Mouse (Mus musculus) hindbrain, embryonic 13.5 days (tissue): Measurements from ENCODE around the gene Prss46. TPM values are rescaled to one million over a fixed set of nuclear protein-coding genes. Genes with fewer than 3 reads are reported as not detected.

ENCODE experiments used
- ATAC-seq: fragments of 200-750 bp; cut with Nextera tagmentation; 2 replicates; pipeline ENCODE4 v1.8.0; 2017; ENCODE audit warnings: moderate TSS enrichment; ENCODE audit not compliant: low FRiP score
- H3K27ac ChIP-seq: fragments of 300-500 bp; sonication (generic); 2 replicates; pipeline ENCODE4 v1.5.1; 2015; ENCODE audit warnings: inconsistent platforms, mild to moderate bottlenecking, moderate library complexity
- H3K27me3 ChIP-seq: fragments of 300-500 bp; sonication (generic); 2 replicates; pipeline ENCODE4 v1.6.1; 2015; ENCODE audit warnings: mild to moderate bottlenecking, inconsistent platforms
- H3K36me3 ChIP-seq: fragments of 300-500 bp; sonication (generic); 2 replicates; pipeline ENCODE4 v1.6.1; 2015; ENCODE audit warnings: mild to moderate bottlenecking, inconsistent platforms
- H3K4me1 ChIP-seq: fragments of 300-500 bp; sonication (generic); replicated peaks from 2 replicates; pipeline ENCODE4 v1.6.1; 2015; ENCODE audit warnings: inconsistent platforms
- H3K4me2 ChIP-seq: fragments of 300-500 bp; sonication (generic); 2 replicates; pipeline ENCODE4 v1.6.1; 2015; ENCODE audit warnings: inconsistent platforms, mild to moderate bottlenecking, moderate library complexity
- H3K4me3 ChIP-seq: fragments of 300-500 bp; sonication (generic); 2 replicates; pipeline ENCODE4 v1.5.1; 2015; ENCODE audit warnings: mild to moderate bottlenecking, inconsistent platforms
- H3K9ac ChIP-seq: fragments of 300-500 bp; sonication (generic); 2 replicates; pipeline ENCODE4 v1.6.1; 2015; ENCODE audit warnings: mild to moderate bottlenecking, inconsistent platforms
- H3K9me3 ChIP-seq: fragments of 300-500 bp; sonication (generic); 2 replicates; pipeline ENCODE4 v1.6.1; 2016; ENCODE audit warnings: inconsistent platforms
- WGBS: fragments of 180-500 bp; shearing (Covaris S2); methylation state at CpG from one replicate; pipeline ENCODE4 v1.1.7; 2015; 5-methylcytosine and 5-hydroxymethylcytosine counted together
- polyA plus RNA-seq: library from polyadenylated mRNA; unstranded; fragments of >200 nt; fragmentation: Nextera tagmentation; extraction: Ambion mirVana; gene quantifications from 2 replicates; pipeline ENCODE4 v1.2.1, GENCODE M21; 2015

Prss46 gene
- polyA plus RNA-seq, 1 experiment from 2014 or later = not detected

- H3K36me3 ChIP-seq = no peaks in the 10 kb centered on the region
- H3K9ac ChIP-seq = peak overlapping the region; percentile 71
- H3K27ac ChIP-seq = peak overlapping the region; percentile 66
- H3K4me2 ChIP-seq = peak overlapping the region; percentile 60
- ATAC-seq = peak; percentile 70
- H3K4me3 ChIP-seq = peak overlapping the region; percentile 38
- H3K4me1 ChIP-seq = peaks cover 24% of the 10 kb centered on the region
- WGBS = 6% methylated on average over 40 of the region's 40 CpGs
- peaks cover 53% of the 10 kb centered on the region for H3K27me3 ChIP-seq
- no peaks in the 10 kb centered on the region for H3K9me3 ChIP-seq
Observed at GRCm38 (mm10) chr9:110873681-110874659, 29.7 kb downstream of the Prss46 start.

GRCm38 (mm10) chr9:110874660-110875191 lies 30.4 kb downstream of the Prss46 start:
- H3K9ac ChIP-seq = 0 out of 2 replicates have a peak overlapping the region, but pooled peaks have one; percentile 2
- WGBS = 8% methylated on average over 3 of the region's 3 CpGs

DNA sequence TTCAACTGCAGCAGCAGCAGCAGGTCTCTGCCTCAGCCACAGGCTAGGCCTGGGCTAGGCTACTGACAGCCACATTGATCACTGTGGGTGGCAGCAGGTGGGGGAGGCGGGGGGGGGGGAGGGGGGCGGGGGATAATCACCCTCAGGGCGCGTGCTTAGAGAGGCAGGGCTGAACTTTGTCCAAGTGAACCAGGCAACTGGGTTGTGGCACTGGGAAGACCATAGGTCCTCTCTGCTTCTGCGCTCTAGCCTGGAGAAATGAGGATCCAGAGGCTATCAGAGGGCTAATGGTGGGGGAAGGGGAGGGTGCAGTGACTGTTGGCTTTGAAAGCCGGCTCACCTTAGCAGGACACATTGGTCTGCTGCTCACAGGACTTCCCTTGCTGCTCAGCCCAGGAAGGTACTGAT lies 31.0 kb downstream of the Prss46 start:
- H3K4me1 ChIP-seq = peaks cover 37% of the 10 kb centered on the region
- H3K4me3 ChIP-seq = no peak overlapping the region
- H3K36me3 ChIP-seq = no peaks in the 10 kb centered on the region
- 0 out of 2 replicates have a peak overlapping the region, but pooled peaks have one; percentile 2 for H3K9ac ChIP-seq
- no peaks in the 10 kb centered on the region for H3K9me3 ChIP-seq
- no peak overlapping the region for H3K4me2 ChIP-seq
- H3K27me3 ChIP-seq = peaks cover 66% of the 10 kb centered on the region
- 18% methylated on average over 4 of the region's 6 CpGs for WGBS
- peak overlapping the region; percentile 66 for H3K27ac ChIP-seq
- peak; percentile 23 for ATAC-seq

More at GRCm38 (mm10) chr9:110874660-110875191, 30.4 kb downstream of the Prss46 start:
- peak; percentile 59 for ATAC-seq
- Histone ChIP-seq H3K9me3 (no peaks in the 10 kb centered on the region), H3K4me1 (peaks cover 32% of the 10 kb centered on the region), H3K4me3 (no peak overlapping the region), H3K27ac (peak overlapping the region; percentile 66), H3K36me3 (no peaks in the 10 kb centered on the region), H3K27me3 (peaks cover 61% of the 10 kb centered on the region), H3K4me2 (peak overlapping the region; percentile 60; the same call in 1 of the 2 replicates)

GRCm38 (mm10) chr9:110877353-110877752 lies 33.0 kb downstream of the Prss46 start:
- 95% methylated on average over 1 of the region's 1 CpGs for WGBS
- Histone ChIP-seq H3K9me3 (no peaks in the 10 kb centered on the region), H3K27ac (no peak overlapping the region), H3K4me3 (no peak overlapping the region), H3K4me2 (no peak overlapping the region), H3K4me1 (peaks cover 44% of the 10 kb centered on the region), H3K9ac (no peak overlapping the region), H3K27me3 (peaks cover 77% of the 10 kb centered on the region), H3K36me3 (no peaks in the 10 kb centered on the region)
- no peak for ATAC-seq

DNA sequence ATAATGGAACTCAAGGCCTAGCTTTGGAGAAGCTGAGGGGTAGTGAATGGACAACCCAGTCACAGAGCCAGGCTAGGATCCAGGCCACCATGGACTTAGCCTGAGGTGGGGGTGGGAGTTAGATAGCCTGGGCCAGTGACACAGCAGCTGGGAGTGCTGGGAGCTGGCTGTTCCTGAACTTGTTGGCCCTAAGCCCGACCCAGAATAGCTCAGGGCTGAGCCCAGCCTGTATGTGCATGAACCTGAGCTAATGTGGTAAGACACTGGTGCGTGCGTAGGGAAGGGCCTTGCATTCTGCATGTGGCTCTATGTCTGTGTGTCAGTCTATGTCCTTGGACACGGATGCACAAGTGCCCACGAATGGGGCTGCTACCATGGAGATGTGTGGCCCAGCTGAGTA lies 33.6 kb downstream of the Prss46 start:
- peaks cover 44% of the 10 kb centered on the region for H3K4me1 ChIP-seq
- no peaks in the 10 kb centered on the region for H3K36me3 ChIP-seq
- peaks cover 75% of the 10 kb centered on the region for H3K27me3 ChIP-seq
- 88% methylated on average over 5 of the region's 5 CpGs for whole genome bisulfite sequencing
- no peak overlapping the region for H3K27ac ChIP-seq
- H3K4me3 ChIP-seq = no peak overlapping the region
- no peaks in the 10 kb centered on the region for H3K9me3 ChIP-seq
- H3K4me2 ChIP-seq = no peak overlapping the region
- no peak overlapping the region for H3K9ac ChIP-seq
- ATAC-seq = no peak

DNA sequence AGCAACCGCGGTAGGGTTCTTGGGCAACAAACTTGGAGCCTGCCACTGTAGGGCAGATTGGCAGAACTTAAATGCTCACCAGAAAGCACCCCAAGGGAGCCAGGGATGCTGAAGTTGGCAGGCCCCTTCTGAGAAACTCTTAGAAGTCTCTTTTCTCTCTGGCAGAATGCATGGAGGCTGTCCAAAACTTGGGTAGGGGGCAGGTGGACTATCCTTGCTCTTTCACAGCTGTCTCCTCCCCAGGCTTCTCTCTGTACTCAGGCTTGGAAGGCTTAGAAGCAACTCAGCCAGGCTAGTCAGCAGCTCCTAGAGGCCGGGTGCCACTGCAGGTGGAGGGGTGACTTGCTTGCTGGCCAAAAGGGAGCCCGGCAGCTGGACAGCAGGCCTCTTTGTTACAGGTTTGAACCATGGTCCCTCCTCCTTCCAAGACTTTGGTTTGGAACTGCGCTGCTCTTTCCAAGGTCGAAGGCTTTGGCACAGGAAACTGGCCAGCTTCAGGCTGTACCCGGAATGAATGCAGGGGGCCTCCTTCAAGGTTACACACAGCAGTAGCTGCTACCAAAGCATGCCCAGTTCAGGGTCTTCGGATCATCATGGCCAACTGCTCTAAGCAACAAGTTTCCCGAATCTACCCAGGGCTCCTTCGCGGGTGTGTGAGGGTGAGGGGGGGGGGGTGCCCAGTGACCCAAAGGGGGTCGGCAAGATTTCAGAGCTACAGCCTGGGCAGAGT lies 35.0 kb downstream of the Prss46 start, which contains the start of gene Als2cl:
Gene Als2cl (plus strand): TSS at position 680 of the 730 bp plus-strand sequence.
- ATAC-seq = no peak
- peak within 1 kb of the TSS; percentile 52 for H3K4me3 ChIP-seq

DNA sequence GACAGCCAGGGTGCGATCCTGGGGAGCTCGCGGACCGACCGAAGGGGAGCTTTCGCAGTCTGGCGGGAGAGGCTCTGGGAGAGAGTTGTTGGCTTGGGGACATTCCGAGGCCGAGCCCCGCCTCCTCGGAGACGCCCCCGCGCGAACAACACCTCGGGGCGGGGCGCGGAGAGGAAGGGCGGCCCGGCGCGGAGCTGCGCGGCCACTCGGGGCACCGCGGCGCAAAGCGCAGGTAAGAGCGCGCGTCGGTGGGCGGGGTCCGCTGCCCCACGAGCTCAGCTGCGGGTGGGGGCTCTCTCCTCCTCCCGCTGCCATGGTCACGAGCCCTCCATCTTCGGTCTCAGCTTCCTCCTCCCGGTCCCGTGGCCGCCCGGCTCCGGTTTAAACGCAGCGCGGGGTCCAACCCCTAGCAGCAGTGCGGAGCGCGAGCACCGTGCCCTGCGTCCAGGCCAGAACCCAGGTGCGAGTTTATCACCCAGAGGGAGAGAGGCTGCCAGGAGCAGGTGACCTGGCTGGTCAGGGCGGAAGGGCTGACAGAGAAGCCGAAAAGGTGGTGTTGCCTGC lies 35.8 kb downstream of the Prss46 start, which contains the start of gene Tmie:
Gene Tmie (minus strand): TSS at position 116 of the 564 bp plus-strand sequence.
- Histone ChIP-seq H3K36me3 (no peaks in the 10 kb centered on the region), H3K9me3 (no peaks in the 10 kb centered on the region), H3K27ac (no peak within 1 kb of the TSS), H3K4me1 (peaks cover 26% of the 10 kb centered on the region), H3K27me3 (peaks cover 65% of the 10 kb centered on the region), H3K9ac (peak within 1 kb of the TSS; percentile 69), H3K4me2 (peak within 1 kb of the TSS; percentile 89), H3K4me3 (peak within 1 kb of the TSS; percentile 52)
- 0 out of 2 replicates have a peak, but pooled peaks have one; percentile 25 for ATAC-seq
- WGBS = 1% methylated on average over 57 of the region's 57 CpGs

More for the DNA sequence above, 35.0 kb downstream of the Prss46 start, which contains the start of gene Als2cl:
- Histone ChIP-seq H3K9me3 (no peaks in the 10 kb centered on the region), H3K27ac (no peak within 1 kb of the TSS), H3K9ac (peak within 1 kb of the TSS; percentile 69), H3K4me1 (peaks cover 34% of the 10 kb centered on the region), H3K27me3 (peaks cover 65% of the 10 kb centered on the region), H3K36me3 (no peaks in the 10 kb centered on the region), H3K4me2 (peak within 1 kb of the TSS; percentile 89)
- WGBS = 13% methylated on average over 12 of the region's 12 CpGs

- Histone ChIP-seq H3K27me3 (peaks cover 69% of the 10 kb centered on the region), H3K36me3 (no peaks in the 10 kb centered on the region), H3K9me3 (no peaks in the 10 kb centered on the region), H3K9ac (no peak overlapping the region), H3K27ac (no peak overlapping the region), H3K4me3 (peak overlapping the region; percentile 52), H3K4me2 (peak overlapping the region; percentile 89), H3K4me1 (peaks cover 20% of the 10 kb centered on the region)
- no peak for ATAC-seq
- 74% methylated on average over 4 of the region's 4 CpGs for WGBS
Observed at GRCm38 (mm10) chr9:110880772-110881171, 36.5 kb downstream of the Prss46 start.

DNA sequence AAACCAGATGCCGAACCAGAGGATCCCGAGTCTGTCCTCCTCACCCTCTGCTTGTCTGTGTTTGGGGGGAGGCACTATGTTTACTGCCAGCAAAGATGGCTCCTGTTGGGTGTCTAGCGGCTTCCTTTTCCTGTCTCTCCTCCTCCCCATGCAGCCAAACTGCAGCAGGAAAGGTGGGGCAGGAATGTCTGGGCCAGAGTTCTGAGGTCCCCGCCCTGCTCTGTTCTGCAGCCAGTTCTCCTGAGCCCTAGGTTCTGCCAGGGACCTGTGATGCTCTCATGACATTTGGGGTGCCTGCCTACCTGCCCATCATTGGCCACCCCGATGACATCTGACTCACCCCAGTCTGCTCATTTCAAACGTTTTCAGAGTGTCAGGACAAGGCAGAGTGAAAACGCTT lies 37.6 kb downstream of the Prss46 start:
- no peak for ATAC-seq
- no peak overlapping the region for H3K4me3 ChIP-seq
- H3K9ac ChIP-seq = no peak overlapping the region
- H3K36me3 ChIP-seq = no peaks in the 10 kb centered on the region
- H3K9me3 ChIP-seq = no peaks in the 10 kb centered on the region
- peaks cover 20% of the 10 kb centered on the region for H3K4me1 ChIP-seq
- 76% methylated on average over 7 of the region's 7 CpGs for WGBS
- H3K27ac ChIP-seq = no peak overlapping the region
- H3K27me3 ChIP-seq = peaks cover 64% of the 10 kb centered on the region
- no peak overlapping the region for H3K4me2 ChIP-seq

- H3K27ac ChIP-seq = no peak overlapping the region
- WGBS = 64% methylated on average over 9 of the region's 9 CpGs
- H3K9me3 ChIP-seq = no peaks in the 10 kb centered on the region
- H3K4me1 ChIP-seq = 0 out of 2 replicates have a peak, but pooled peaks cover 3% of the 10 kb centered on the region
- no peak overlapping the region for H3K4me2 ChIP-seq
- ATAC-seq = no peak
- H3K9ac ChIP-seq = no peak overlapping the region
- H3K27me3 ChIP-seq = peaks cover 24% of the 10 kb centered on the region; the same call in 1 of the 2 replicates
- H3K36me3 ChIP-seq = no peaks in the 10 kb centered on the region
- H3K4me3 ChIP-seq = no peak overlapping the region
Observed at GRCm38 (mm10) chr9:110887388-110888303, 43.3 kb downstream of the Prss46 start.

- peaks cover 26% of the 10 kb centered on the region for H3K27me3 ChIP-seq
- no peaks in the 10 kb centered on the region for H3K9me3 ChIP-seq
- H3K9ac ChIP-seq = no peak overlapping the region
- H3K36me3 ChIP-seq = no peaks in the 10 kb centered on the region
- no peak overlapping the region for H3K4me2 ChIP-seq
- ATAC-seq = no peak
- no peak overlapping the region for H3K27ac ChIP-seq
- WGBS = 88% methylated on average over 14 of the region's 14 CpGs
- H3K4me1 ChIP-seq = 0 out of 2 replicates have a peak, but pooled peaks cover 3% of the 10 kb centered on the region
- no peak overlapping the region for H3K4me3 ChIP-seq
Observed at GRCm38 (mm10) chr9:110888935-110889334, 44.6 kb downstream of the Prss46 start.
